In the genomic region with DNA sequence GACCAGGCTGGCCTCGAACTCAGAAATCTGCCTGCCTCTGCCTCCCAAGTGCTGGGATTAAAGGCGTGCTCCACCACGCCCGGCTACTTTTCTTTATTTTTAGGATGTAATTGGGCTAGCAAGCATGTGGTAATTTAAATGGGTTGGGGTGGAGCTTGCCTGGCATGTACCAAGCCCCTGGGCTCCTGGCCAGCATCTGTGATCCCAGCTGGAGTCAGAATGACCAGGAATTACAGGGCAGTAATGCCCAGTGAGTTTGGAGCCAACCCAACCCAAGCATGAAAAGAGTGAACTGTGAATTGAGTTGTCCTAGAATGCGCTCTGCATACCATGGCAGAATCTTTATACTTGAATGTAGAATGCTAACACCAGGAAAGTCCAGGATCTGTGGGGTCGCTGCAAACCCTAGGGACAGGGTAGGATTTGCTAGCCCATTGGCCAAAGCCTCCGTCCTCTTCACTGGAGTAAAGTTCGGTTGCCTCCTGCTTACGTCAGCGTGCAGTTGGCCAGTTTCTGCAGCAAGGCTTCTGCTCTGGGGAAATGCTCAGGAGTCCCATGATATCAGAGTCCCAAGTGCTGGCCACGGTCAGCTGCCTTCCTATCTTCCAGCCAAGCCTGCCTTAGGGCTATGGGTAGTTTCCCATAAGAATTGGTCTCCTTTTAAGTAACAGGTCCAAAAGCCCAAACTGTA, we compare ENCODE assay signal across 10 mouse cellular contexts. TPM values are rescaled to one million over a fixed set of nuclear protein-coding genes. Genes with fewer than 3 reads are reported as not detected.
DNase-seq lines count a peak whose midpoint lies in the region; ATAC-seq and TF ChIP-seq lines count a peak whose summit lies in the region.
"Had no signal": no experiment of that assay in that cellular context is flagged by ENCODE, and none has a peak within 500 bp of the region (broad histone marks: within the 10 kb centered on the region; RNA-seq: fewer than 3 reads in every experiment).

No protein-coding gene starts in this region.

- no peak for TF ChIP-seq CTCF in gastrocnemius, adult 2 months (IDR thresholded peaks at IDR 0.05)
- no peak for TF ChIP-seq CTCF in midbrain, postnatal 0 days (IDR thresholded peaks at IDR 0.05)

- H3K4me3 ChIP-seq in gastrocnemius, adult 2 months: no peak overlapping the region
- H3K4me3 ChIP-seq in midbrain, postnatal 0 days (ENCODE audit: low read depth, low read length): no peak overlapping the region
- no peak overlapping the region for H3K4me3 ChIP-seq in midbrain, embryonic 11.5 days (ENCODE audit: low read depth, low read length)
- H3K4me3 ChIP-seq: limb, embryonic 13.5 days had no signal

- peaks cover 60% of the 10 kb centered on the region for H3K36me3 ChIP-seq in midbrain, postnatal 0 days (ENCODE audit: insufficient read depth, low read length)
- H3K36me3 ChIP-seq in midbrain, embryonic 11.5 days (ENCODE audit: control insufficient read depth, insufficient read depth, low read length): peaks cover 40% of the 10 kb centered on the region

- 94% methylated on average over 11 of the region's 11 CpGs for WGBS in midbrain, postnatal 0 days
- 95% methylated on average over 11 of the region's 11 CpGs for WGBS in midbrain, embryonic 11.5 days

- no peak for ATAC-seq in midbrain, postnatal 0 days (ENCODE audit: low FRiP score)
- no peak for ATAC-seq in midbrain, embryonic 11.5 days (ENCODE audit: low FRiP score)

- peak; percentile 71 for DNase-seq in gastrocnemius, adult 2 months
- no peak for DNase-seq in gastrocnemius, adult 18-20 months (ENCODE audit: low spot score)
- DNase-seq in midbrain, postnatal 0 days (ENCODE audit: low spot score): peak; percentile 35
- no peak for DNase-seq in midbrain, embryonic 11.5 days (ENCODE audit: low spot score, missing footprints)
- DNase-seq in cerebellum, postnatal 36 days: peak; percentile 58 to 64
- peak; percentile 38 for DNase-seq in yolk sac, embryonic 10.5 days (ENCODE audit: low spot score)
- no peak for DNase-seq in retina, embryonic 14.5 days (ENCODE audit: low spot score)
- no peak for DNase-seq in ovary, adult 18-20 months (ENCODE audit: low spot score)

- H3K27me3 ChIP-seq in midbrain, postnatal 0 days (ENCODE audit: insufficient read depth, low read length): no peaks in the 10 kb centered on the region
- no peaks in the 10 kb centered on the region for H3K27me3 ChIP-seq in midbrain, embryonic 11.5 days (ENCODE audit: control insufficient read depth, insufficient read depth, low read length)
- H3K27me3 ChIP-seq: limb, embryonic 13.5 days had no signal

- H3K4me1 ChIP-seq in midbrain, postnatal 0 days (ENCODE audit: insufficient read depth, low read length): no peaks in the 10 kb centered on the region
- H3K4me1 ChIP-seq in midbrain, embryonic 11.5 days (ENCODE audit: control insufficient read depth, insufficient read depth, low read length): no peaks in the 10 kb centered on the region
- H3K4me1 ChIP-seq: limb, embryonic 13.5 days had no signal

- H3K27ac ChIP-seq in gastrocnemius, adult 2 months: peak overlapping the region; percentile 49; the same call in 1 of the 2 replicates
- no peak overlapping the region for H3K27ac ChIP-seq in midbrain, postnatal 0 days (ENCODE audit: low read depth, low read length)
- no peak overlapping the region for H3K27ac ChIP-seq in midbrain, embryonic 11.5 days (ENCODE audit: low read depth, low read length)
- H3K27ac ChIP-seq: limb, embryonic 13.5 days had no signal

- intact Hi-C loops in gastrocnemius, adult 2 months (cut with DNase I): no loop called here

- no peaks in the 10 kb centered on the region for H3K9me3 ChIP-seq in midbrain, postnatal 0 days (ENCODE audit: low read length)
- H3K9me3 ChIP-seq in midbrain, embryonic 11.5 days (ENCODE audit: control insufficient read depth, low read length): no peaks in the 10 kb centered on the region
- H3K9me3 ChIP-seq: limb, embryonic 13.5 days had no signal

- no peak overlapping the region for H3K9ac ChIP-seq in midbrain, postnatal 0 days (replicated peaks; ENCODE audit: low read length, poor library complexity, severe bottlenecking)
- no peak overlapping the region for H3K9ac ChIP-seq in midbrain, embryonic 11.5 days (ENCODE audit: low read length)
- H3K9ac ChIP-seq: limb, embryonic 13.5 days had no signal

- H3K4me2 ChIP-seq in midbrain, postnatal 0 days (ENCODE audit: low read depth, low read length, poor library complexity, severe bottlenecking): no peak overlapping the region
- H3K4me2 ChIP-seq in midbrain, embryonic 11.5 days: no peak overlapping the region
- H3K4me2 ChIP-seq: limb, embryonic 13.5 days had no signal

RNA-seq across cellular contexts. Expression of gene Oxct2a, which starts 24.3 kb away (rescaled TPM):
- total RNA-seq in gastrocnemius, adult 2 months (2021): under 1 TPM in 1 of 2 experiments, not detected in 1; 0.33 TPM
- under 1 TPM in 1 of 2 experiments, not detected in 1; 0.25 TPM for total RNA-seq in gastrocnemius, adult 18-20 months (2021)
- total RNA-seq in midbrain, postnatal 0 days (2014; rRNA removed): not detected in 2 replicates
- polyA plus RNA-seq in midbrain, postnatal 0 days (2015; fragmentation: Nextera tagmentation; extraction: Ambion mirVana): 0.17 and 0.21 TPM in 2 replicates
- not detected in 2 replicates for polyA plus RNA-seq in midbrain, embryonic 11.5 days (2014; fragmentation: Nextera tagmentation; extraction: Ambion mirVana)
- polyA plus RNA-seq: heart, embryonic 14.5 days; limb, embryonic 13.5 days had no signal

RNA-seq across cellular contexts. Expression of gene Pabpc4, which starts 37.0 kb away (rescaled TPM):
- 100 to 1,000 TPM; 325 to 341 TPM for total RNA-seq in gastrocnemius, adult 2 months (2021)
- total RNA-seq in gastrocnemius, adult 18-20 months (2021): 100 to 1,000 TPM; 307 to 316 TPM
- total RNA-seq in midbrain, postnatal 0 days (2014; rRNA removed): 85.4 and 88.6 TPM in 2 replicates
- 23.5 and 25.0 TPM in 2 replicates for polyA plus RNA-seq in midbrain, postnatal 0 days (2015; fragmentation: Nextera tagmentation; extraction: Ambion mirVana)
- polyA plus RNA-seq in midbrain, embryonic 11.5 days (2014; fragmentation: Nextera tagmentation; extraction: Ambion mirVana): 29.6 and 40.4 TPM in 2 replicates

RNA-seq across cellular contexts. Expression of gene Bmp8a, which starts 43.9 kb away (rescaled TPM):
- 1 to 10 TPM in 1 of 2 experiments, under 1 TPM in 1; 0.98 to 2.6 TPM for total RNA-seq in gastrocnemius, adult 2 months (2021)
- total RNA-seq in gastrocnemius, adult 18-20 months (2021): under 1 TPM; 0.50 to 0.78 TPM
- total RNA-seq in midbrain, postnatal 0 days (2014; rRNA removed): 0.09 and 0.44 TPM in 2 replicates
- polyA plus RNA-seq in midbrain, postnatal 0 days (2015; fragmentation: Nextera tagmentation; extraction: Ambion mirVana): 0.23 and 0.58 TPM in 2 replicates
- polyA plus RNA-seq in midbrain, embryonic 11.5 days (2014; fragmentation: Nextera tagmentation; extraction: Ambion mirVana): 0.14 TPM in 1 of 2 replicates, not detected in the other
- polyA plus RNA-seq: heart, embryonic 14.5 days had no signal

Comparison
In these comparisons a context has a peak if more than half of its experiments do, and no peak if none do; other contexts are left out.
1. DNase-seq: peak in gastrocnemius, adult 2 months (single experiment), midbrain, postnatal 0 days (single experiment), cerebellum, postnatal 36 days (2 of 2) and yolk sac, embryonic 10.5 days (single experiment); none in gastrocnemius, adult 18-20 months (single experiment), midbrain, embryonic 11.5 days (single experiment), retina, embryonic 14.5 days (single experiment) and ovary, adult 18-20 months (single experiment).